Mouse (Mus musculus) limb, embryonic 13.5 days (tissue): ENCODE measurements at regions not wholly inside any gene's neighbourhood (a gene's known extent, or its start where the extent isn't known, plus 50 kb on each side); places are given as distances from the start of the nearest gene placed in this dataset.

ENCODE experiments used
- ATAC-seq: fragments of 200-750 bp; cut with Nextera tagmentation; 2 replicates; pipeline ENCODE4 v1.8.0; 2017; ENCODE audit warnings: low read depth, moderate number of reproducible peaks, moderate TSS enrichment; ENCODE audit not compliant: low FRiP score
- H3K27ac ChIP-seq: fragments of 300-500 bp; sonication (generic); 2 replicates; pipeline ENCODE4 v1.5.1; 2015; ENCODE audit warnings: inconsistent platforms, mild to moderate bottlenecking, moderate library complexity
- H3K27me3 ChIP-seq: fragments of 300-500 bp; sonication (generic); 2 replicates; pipeline ENCODE4 v1.6.1; 2015; ENCODE audit warnings: mild to moderate bottlenecking, inconsistent platforms
- H3K36me3 ChIP-seq: fragments of 300-500 bp; sonication (generic); 2 replicates; pipeline ENCODE4 v1.6.1; 2015; ENCODE audit warnings: inconsistent platforms, mild to moderate bottlenecking, moderate library complexity
- H3K4me1 ChIP-seq: fragments of 300-500 bp; sonication (generic); 2 replicates; pipeline ENCODE4 v1.6.1; 2015; ENCODE audit warnings: inconsistent platforms
- H3K4me2 ChIP-seq: fragments of 300-500 bp; sonication (generic); replicated peaks from 2 replicates; pipeline ENCODE4 v1.6.1; 2015; ENCODE audit warnings: inconsistent platforms, mild to moderate bottlenecking, moderate library complexity
- H3K4me3 ChIP-seq: fragments of 300-500 bp; sonication (generic); 2 replicates; pipeline ENCODE4 v1.5.1; 2015; ENCODE audit warnings: moderate library complexity, mild to moderate bottlenecking, inconsistent platforms
- H3K9ac ChIP-seq: fragments of 300-500 bp; sonication (generic); 2 replicates; pipeline ENCODE4 v1.6.1; 2015; ENCODE audit warnings: mild to moderate bottlenecking, inconsistent platforms
- H3K9me3 ChIP-seq: fragments of 300-500 bp; sonication (generic); 2 replicates; pipeline ENCODE4 v1.6.1; 2016; ENCODE audit warnings: inconsistent platforms
- WGBS: fragments of 180-500 bp; shearing (Covaris S2); methylation state at CpG from one replicate; pipeline ENCODE4 v1.1.7; 2015; 5-methylcytosine and 5-hydroxymethylcytosine counted together

- no peak overlapping the region for H3K9ac ChIP-seq
Observed at GRCm38 (mm10) chr11:39923977-39924527, 771.0 kb downstream of the Mat2b start.

GRCm38 (mm10) chr11:39917716-39918347 is 777.2 kb downstream of the Mat2b start:
- ATAC-seq: no peak
- WGBS: 73% methylated on average over 3 of the region's 3 CpGs

More at GRCm38 (mm10) chr11:39923977-39924527, 771.0 kb downstream of the Mat2b start:
- Histone ChIP-seq H3K36me3 (no peaks in the 10 kb centered on the region), H3K27me3 (no peaks in the 10 kb centered on the region), H3K4me2 (no peak overlapping the region), H3K27ac (no peak overlapping the region), H3K4me1 (0 out of 2 replicates have a peak, but pooled peaks cover 3% of the 10 kb centered on the region), H3K4me3 (no peak overlapping the region), H3K9me3 (no peaks in the 10 kb centered on the region)
- 13% methylated on average over 6 of the region's 6 CpGs for WGBS
- no peak for ATAC-seq

GRCm38 (mm10) chr11:39899644-39900225 is 795.3 kb downstream of the Mat2b start:
- Histone ChIP-seq H3K4me2 (no peak overlapping the region), H3K27me3 (no peaks in the 10 kb centered on the region), H3K27ac (no peak overlapping the region), H3K36me3 (no peaks in the 10 kb centered on the region), H3K9me3 (no peaks in the 10 kb centered on the region), H3K4me3 (no peak overlapping the region), H3K4me1 (no peaks in the 10 kb centered on the region), H3K9ac (no peak overlapping the region)
- WGBS: 71% methylated on average over 6 of the region's 6 CpGs
- ATAC-seq: no peak

More at GRCm38 (mm10) chr11:39917716-39918347, 777.2 kb downstream of the Mat2b start:
- no peaks in the 10 kb centered on the region for H3K9me3 ChIP-seq
- no peak overlapping the region for H3K9ac ChIP-seq
- H3K4me1 ChIP-seq: no peaks in the 10 kb centered on the region
- H3K36me3 ChIP-seq: no peaks in the 10 kb centered on the region
- no peaks in the 10 kb centered on the region for H3K27me3 ChIP-seq
- H3K4me3 ChIP-seq: no peak overlapping the region
- no peak overlapping the region for H3K4me2 ChIP-seq
- H3K27ac ChIP-seq: no peak overlapping the region

- 55% methylated on average over 1 of the region's 1 CpGs for WGBS
- H3K9me3 ChIP-seq: no peaks in the 10 kb centered on the region
- ATAC-seq: no peak
- no peaks in the 10 kb centered on the region for H3K36me3 ChIP-seq
- no peaks in the 10 kb centered on the region for H3K4me1 ChIP-seq
- H3K4me2 ChIP-seq: no peak overlapping the region
- no peak overlapping the region for H3K27ac ChIP-seq
- no peak overlapping the region for H3K9ac ChIP-seq
- H3K27me3 ChIP-seq: no peaks in the 10 kb centered on the region
- no peak overlapping the region for H3K4me3 ChIP-seq
Observed at GRCm38 (mm10) chr11:39883305-39883704, 811.7 kb downstream of the Mat2b start.

GRCm38 (mm10) chr11:39868451-39868979 is 826.5 kb downstream of the Mat2b start:
- H3K9me3 ChIP-seq: no peaks in the 10 kb centered on the region
- ATAC-seq: peak; percentile 64; the same call in 1 of the 2 replicates

More at GRCm38 (mm10) chr11:39868451-39868979, 826.5 kb downstream of the Mat2b start:
- no peak overlapping the region for H3K4me2 ChIP-seq
- H3K27ac ChIP-seq: no peak overlapping the region
- no peaks in the 10 kb centered on the region for H3K4me1 ChIP-seq
- 55% methylated on average over 6 of the region's 6 CpGs for WGBS
- H3K27me3 ChIP-seq: no peaks in the 10 kb centered on the region
- H3K4me3 ChIP-seq: no peak overlapping the region
- H3K36me3 ChIP-seq: no peaks in the 10 kb centered on the region
- no peak overlapping the region for H3K9ac ChIP-seq
